Mouse (Mus musculus) lung, adult 2 months (tissue): ENCODE data around the gene Ncoa6.

Experiments used
- CTCF ChIP-seq: fragments of 200-500 bp; IDR thresholded peaks from 2 replicates; pipeline ENCODE4 v1.5.1; 2011; ENCODE audit warnings: mild to moderate bottlenecking, low read length, control low read depth; ENCODE audit not compliant: insufficient read depth
- POLR2A ChIP-seq: fragments of 200-500 bp; IDR thresholded peaks from 2 replicates; pipeline ENCODE4 v1.6.1; 2011; ENCODE audit warnings: low read depth, mild to moderate bottlenecking, control low read depth, low read length, borderline replicate concordance; ENCODE audit errors: extremely low read depth

DNA sequence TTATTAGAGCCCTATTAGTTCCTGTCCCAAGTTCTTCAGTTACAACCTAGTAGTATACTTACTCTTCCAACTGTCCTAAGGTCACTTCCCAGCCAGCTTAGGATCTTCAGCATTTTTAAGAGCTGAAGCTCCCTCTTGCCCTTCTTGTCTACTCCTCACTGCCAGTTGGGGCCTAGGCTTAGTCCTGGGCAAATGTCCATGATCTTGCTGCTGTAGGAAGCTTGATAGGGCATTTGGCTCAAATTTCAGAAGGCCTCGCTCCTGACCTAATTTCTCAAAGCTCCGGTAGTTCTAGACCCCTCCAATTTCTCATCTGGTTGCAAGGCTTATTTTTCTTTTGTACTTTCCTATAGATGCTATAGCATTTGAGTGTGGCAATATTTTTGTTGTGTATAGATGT lies 85.1 kb downstream of the Ncoa6 start:
- TF ChIP-seq POLR2A, result no peak
- TF ChIP-seq CTCF, result no peak
